Mouse (Mus musculus): ENCODE measurements around the gene Fstl1. TPM values are rescaled to one million over a fixed set of nuclear protein-coding genes. Genes with fewer than 3 reads are reported as not detected.

Gene Fstl1
- total RNA-seq, 2 experiments from 2014 or later, result 31.7 to 36.9 TPM

Other genes with a start within 250 kb of the Fstl1 start
- gene Gtf2e1, start 237.1 kb upstream of the Fstl1 start, total RNA-seq (2021), result 10 to 100 TPM; 16.0 to 16.2 TPM
- gene Rabl3, start 237.0 kb upstream of the Fstl1 start, total RNA-seq (2021), result 1 to 10 TPM; 8.1 to 9.6 TPM
- gene Hgd, start 196.7 kb upstream of the Fstl1 start, total RNA-seq (2021), result not detected
- gene Ndufb4, start 122.4 kb upstream of the Fstl1 start, total RNA-seq (2021), result 10 to 100 TPM; 67.8 to 69.2 TPM
- not detected for gene Gm36028, start 84.3 kb downstream of the Fstl1 start, total RNA-seq (2021)
- gene Lrrc58, start 91.5 kb downstream of the Fstl1 start, total RNA-seq (2021), result 100 to 1,000 TPM; 101 to 106 TPM
- gene Gpr156, start 139.6 kb downstream of the Fstl1 start, total RNA-seq (2021), result under 1 TPM; 0.46 to 0.48 TPM

Measured in left cerebral cortex, postnatal 25 days (tissue).